Mouse (Mus musculus) bone marrow, adult 2 months (tissue): Measurements from ENCODE around the gene Gabpb2.

Experiments
- CTCF ChIP-seq: fragments of 200-500 bp; IDR thresholded peaks from 2 replicates; pipeline ENCODE4 v1.5.1; 2011; ENCODE audit warnings: low read length, control low read depth; ENCODE audit not compliant: control insufficient read depth, insufficient read depth
- POLR2A ChIP-seq: fragments of 200-500 bp; IDR thresholded peaks from 2 replicates; pipeline ENCODE4 v1.6.1; 2011; ENCODE audit warnings: low read depth, mild to moderate bottlenecking, control low read depth, low read length, borderline replicate concordance; ENCODE audit not compliant: control insufficient read depth

DNA sequence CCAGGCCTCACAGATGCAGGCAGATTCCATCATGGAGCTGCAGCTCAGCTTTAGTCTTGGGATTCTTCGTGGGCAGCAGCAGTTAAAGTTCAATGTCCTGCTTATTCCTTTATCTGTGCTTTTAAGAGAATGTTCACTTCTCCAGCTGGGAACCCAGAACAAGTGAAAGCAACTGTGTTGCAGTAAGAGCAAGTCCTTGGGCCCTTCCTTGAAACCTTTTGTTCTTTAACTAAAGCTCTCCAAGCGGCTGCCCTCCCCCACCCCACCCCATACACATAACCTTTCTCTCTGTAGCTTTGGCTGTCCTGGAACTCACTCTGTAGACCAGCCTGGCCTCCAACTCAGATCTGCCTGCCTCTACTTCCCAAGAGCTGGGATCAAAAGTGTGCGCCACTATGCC, 41.2 kb downstream of the Gabpb2 start:
- no peak for TF ChIP-seq CTCF
- TF ChIP-seq POLR2A: no peak
